Mouse (Mus musculus): Measurements from ENCODE around the gene Fbxl17.

Gene Fbxl17

DNA sequence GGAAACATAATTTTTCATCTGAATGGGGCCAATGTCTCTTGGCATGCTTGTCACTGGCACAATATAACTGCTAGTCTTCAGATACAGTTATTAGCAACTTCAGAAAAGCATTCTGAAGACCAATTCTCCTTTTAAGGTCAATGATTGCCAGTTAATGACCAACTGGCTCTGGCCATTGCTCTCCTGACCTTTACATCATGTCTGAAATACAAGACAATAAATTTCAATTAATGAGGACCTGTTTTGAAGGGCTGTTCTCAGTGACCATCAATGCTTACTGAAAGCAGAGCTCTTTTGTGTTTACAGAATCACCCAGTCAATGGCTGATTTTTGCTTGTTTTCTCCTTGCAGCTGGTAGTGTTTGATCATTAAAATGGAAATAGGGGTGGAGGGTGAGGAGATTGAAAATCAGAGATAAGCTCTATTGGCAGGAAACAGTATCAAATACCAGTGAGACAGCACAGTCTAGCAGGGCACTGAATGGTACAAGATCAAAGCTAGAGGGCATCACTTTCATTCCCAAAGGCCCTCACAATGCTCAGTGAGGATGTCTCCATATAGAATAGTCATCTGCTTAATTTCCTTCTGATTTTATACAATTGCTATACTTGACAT lies 95.9 kb downstream of the Fbxl17 start:
- DNase-seq (ENCODE audit: low read depth, low spot score) = no peak

DNA sequence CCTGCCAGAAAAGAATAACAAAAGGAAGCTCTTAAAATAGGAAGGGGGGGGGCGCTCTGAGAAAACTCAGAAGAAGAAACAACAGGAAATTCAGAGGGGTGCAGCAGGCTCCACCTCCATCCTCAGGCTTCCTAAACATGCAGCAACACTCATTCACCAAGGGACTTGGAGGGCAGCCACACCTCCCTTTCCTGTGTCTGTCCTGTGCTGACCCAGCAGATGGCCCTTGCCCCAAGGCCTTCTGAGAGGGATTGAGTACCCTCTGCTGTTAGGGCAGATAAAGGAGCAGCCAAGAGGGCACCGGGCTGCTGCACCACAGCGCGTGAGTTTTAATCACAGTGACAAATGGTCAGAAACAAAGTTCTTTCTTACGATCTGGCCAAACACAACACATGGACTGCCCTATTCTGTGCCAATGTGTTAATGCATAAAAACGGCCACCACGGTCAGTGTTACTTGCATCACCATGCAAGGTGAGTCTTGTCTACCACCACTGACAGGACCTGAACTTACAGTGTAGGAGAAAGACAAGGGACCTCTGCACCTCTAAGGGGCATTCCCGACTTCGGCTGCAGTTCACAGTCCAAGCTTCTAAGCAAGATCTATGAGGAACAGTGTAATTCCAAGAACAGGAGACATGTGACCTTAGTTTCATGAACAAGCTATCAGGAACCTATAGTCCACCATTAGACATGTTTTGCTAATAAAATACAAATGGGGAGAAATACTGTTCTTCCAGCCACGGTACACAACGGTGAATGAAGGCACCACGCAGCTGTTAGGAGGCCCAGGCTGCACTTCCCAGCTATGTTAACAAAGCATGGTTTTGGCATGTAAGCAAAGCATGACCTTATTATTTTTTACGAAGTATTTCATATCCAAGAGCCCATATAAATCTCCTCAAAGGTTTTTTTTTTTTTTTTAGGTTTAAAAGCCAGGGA lies 96.8 kb downstream of the Fbxl17 start:
- peak; percentile 34 for DNase-seq (ENCODE audit: low read depth, low spot score)

- DNase-seq (ENCODE audit: low read depth, low spot score) = no peak
Measured at GRCm38 (mm10) chr17:63402170-63402569, 97.6 kb downstream of the Fbxl17 start.

DNA sequence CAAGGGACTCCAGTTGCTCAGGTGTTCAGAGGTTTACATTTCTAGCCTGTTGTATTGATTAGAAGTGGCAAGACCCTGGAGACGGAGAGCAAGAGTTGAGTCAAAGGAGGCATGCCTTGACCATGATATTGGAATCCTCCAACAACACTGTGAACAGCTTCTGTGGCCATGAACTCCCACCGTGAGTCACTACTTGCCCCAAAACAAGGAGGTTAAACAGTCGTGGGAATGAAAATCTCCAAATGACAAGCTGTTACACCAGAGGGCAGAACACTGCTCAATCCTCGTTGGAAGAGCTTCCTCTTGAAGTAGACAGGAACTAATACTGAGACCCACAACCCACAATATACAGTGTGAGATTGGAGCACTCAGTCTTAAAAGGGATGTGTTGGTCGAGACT lies 99.2 kb downstream of the Fbxl17 start:
- DNase-seq (ENCODE audit: low read depth, low spot score) = no peak

GRCm38 (mm10) chr17:63399816-63400215 lies 100.0 kb downstream of the Fbxl17 start:
- DNase-seq (ENCODE audit: low read depth, low spot score) = no peak

GRCm38 (mm10) chr17:63391506-63391905 lies 108.3 kb downstream of the Fbxl17 start:
- DNase-seq (ENCODE audit: low read depth, low spot score) = no peak

DNA sequence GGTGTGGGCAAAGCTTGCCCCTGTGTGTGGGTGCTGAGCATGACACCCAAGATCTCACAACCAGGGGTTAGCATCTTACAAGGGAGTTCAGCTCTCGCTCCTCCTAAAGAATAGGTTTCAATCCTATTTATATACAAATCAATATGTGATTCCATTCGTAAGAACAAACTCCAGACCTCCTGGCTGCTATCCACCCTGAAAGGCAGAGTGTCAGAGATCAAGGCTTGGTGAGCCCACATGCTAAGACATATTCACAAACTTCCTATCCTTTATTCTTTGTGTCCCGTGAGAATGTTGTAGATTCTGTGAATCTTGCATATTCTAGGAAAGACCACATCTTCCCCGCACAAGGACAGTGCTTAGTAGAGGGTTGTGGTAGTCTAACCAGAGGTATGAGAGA lies 108.9 kb downstream of the Fbxl17 start:
- no peak for DNase-seq (ENCODE audit: low read depth, low spot score)

DNA sequence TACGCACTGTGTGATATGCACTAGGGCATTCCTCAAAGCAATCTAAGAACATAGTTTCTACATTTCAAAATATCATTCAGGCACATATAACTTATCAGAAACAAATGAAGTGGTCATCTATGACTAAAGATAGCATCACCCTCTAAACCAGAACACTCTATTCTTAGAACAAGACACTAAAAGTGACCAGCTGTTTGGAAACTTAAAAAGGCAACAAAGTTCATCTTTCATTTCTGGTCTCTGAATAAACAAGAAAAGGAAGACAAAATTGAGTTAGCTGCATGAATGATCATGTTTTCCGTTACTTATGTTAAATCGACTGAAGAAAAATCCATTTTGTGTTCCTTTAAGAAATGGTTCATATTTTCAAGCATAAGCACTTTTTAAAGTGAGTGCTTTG lies 128.8 kb downstream of the Fbxl17 start:
- DNase-seq (ENCODE audit: low read depth, low spot score) = no peak

- DNase-seq (ENCODE audit: low read depth, low spot score) = no peak
Measured at GRCm38 (mm10) chr17:63369631-63370310, 130.0 kb downstream of the Fbxl17 start.

- no peak for DNase-seq (ENCODE audit: low read depth, low spot score)
Measured at GRCm38 (mm10) chr17:63367476-63367875, 132.3 kb downstream of the Fbxl17 start.

DNA sequence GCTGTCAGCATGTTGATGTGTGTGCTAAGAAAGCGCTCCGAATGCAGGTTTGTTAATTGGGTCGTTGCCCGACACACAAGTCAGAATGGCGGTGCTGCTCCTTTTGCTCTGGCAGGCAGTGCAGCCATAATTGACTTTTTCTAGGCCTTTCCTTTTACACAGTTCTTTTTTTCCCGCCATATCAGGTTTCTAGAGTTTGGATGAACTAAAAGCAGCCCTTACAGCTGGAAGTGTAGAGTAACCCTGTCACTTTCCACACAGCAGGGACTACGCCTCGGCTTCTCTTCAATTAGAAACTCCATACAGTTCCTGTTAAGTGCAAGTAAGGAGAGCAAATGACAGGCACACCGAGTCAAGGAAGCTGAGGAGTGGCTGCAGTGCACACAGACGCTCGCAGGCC lies 133.8 kb downstream of the Fbxl17 start:
- DNase-seq (ENCODE audit: low read depth, low spot score) = peak; percentile 45

- no peak for DNase-seq (ENCODE audit: low read depth, low spot score)
Measured at GRCm38 (mm10) chr17:63364605-63365004, 135.2 kb downstream of the Fbxl17 start.

DNA sequence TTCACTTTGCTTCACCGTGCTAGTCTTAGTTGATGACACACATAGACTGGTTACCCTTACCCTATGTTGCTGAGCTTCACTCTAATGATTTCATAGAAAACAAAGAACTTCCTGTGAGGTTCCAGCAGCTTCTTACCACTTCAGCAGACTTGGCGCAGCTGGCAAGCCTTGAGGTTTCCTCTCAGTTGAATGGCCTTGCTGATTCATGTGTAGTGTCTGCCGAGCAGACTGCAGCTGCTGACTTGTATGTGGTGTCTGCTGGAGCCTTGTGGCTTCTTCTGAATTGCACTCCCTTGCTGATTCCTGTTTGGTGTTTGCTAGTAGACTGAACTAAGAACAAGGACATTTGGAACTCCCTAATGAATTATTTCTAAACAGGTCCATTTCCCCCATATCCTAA lies 137.6 kb downstream of the Fbxl17 start:
- DNase-seq (ENCODE audit: low read depth, low spot score) = peak; percentile 31

DNA sequence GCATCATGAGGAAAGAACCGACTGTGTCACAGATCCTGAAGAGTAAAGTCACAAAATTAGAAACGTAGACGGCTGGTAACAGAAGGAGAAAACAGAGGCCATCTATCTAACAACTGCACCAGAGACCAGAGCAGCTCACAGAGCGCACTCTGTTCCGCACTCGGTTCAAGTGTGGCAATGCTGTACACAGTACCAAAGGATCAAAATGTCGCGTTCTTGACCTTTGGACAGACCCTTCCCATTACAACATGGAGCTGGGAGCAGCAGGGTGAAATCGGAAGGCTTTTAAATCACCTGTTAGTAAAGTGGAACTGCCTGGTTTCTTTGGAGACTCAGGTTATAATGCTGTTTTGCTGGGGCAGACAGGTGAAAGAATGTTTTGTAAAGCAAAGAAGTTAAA lies 138.1 kb downstream of the Fbxl17 start:
- no peak for DNase-seq (ENCODE audit: low read depth, low spot score)

- no peak for DNase-seq (ENCODE audit: low read depth, low spot score)
Measured at GRCm38 (mm10) chr17:63358837-63359236, 141.0 kb downstream of the Fbxl17 start.

DNA sequence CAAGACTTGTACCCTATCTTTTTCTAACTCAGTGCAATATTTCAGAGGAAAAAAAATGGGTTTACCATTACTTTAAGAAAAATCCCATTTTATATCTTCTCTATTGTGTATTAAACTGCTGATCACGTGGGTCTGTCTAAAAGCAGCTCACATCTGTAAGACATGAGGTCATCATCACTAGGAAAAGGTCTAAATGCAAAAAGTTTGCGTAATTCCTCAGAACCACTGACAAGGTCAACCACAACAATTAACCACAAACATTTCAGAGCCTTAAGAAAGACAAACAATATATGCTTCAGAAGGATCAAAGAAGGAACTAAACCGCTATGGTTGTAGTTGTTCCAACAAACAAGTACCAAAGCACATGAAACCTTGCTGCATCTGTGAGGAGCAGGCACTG lies 143.6 kb downstream of the Fbxl17 start:
- no peak for DNase-seq (ENCODE audit: low read depth, low spot score)

- no peak for DNase-seq (ENCODE audit: low read depth, low spot score)
Measured at GRCm38 (mm10) chr17:63352634-63353195, 147.1 kb downstream of the Fbxl17 start.

DNA sequence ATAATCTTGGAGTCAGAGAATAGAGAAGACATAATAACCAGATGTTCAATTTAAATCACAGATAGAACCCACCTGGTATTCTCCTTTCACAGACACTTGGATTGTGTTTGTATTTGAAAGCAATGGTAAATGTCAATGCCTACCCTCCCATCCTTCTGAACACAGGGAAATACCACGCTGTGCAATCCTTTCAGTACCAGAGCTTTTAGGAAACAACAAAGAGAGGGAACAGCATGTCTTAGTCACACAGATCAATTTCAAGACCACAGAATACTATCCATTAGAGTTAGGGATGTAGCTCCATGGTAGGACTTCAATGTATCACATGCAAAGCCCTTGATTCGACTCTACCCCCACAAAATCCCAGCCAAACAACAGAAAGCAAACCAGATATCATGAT lies 148.1 kb downstream of the Fbxl17 start:
- no peak for DNase-seq (ENCODE audit: low read depth, low spot score)

DNA sequence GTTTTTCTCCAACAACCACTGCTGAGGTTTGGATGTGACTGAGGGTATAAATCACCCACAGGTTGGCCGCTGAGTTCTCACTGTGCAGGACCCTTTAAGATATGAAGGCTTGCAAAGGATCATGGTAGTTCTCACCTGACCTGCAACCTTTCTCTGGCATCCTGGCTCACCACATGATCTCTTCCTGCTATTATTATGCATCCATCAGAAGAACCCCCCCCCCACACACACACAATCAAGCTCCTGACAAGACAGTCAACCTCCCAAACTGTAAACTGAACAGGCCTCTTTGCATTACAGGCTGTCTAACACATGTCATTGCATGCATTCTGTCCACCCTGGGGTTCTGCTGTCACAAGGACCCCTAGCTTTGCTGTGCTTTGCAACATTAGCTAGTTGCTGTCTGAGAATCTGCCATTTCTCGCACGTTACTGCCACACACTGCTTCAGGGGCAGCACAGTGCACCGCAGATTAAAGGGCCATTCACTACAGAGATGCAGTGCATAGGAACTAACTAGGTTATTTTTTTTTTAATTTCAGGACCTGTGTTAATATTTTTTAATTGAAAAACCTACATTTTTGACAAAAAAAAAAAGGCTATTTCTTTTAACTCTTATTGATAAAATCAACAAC lies 148.8 kb downstream of the Fbxl17 start:
- no peak for DNase-seq (ENCODE audit: low read depth, low spot score)

DNA sequence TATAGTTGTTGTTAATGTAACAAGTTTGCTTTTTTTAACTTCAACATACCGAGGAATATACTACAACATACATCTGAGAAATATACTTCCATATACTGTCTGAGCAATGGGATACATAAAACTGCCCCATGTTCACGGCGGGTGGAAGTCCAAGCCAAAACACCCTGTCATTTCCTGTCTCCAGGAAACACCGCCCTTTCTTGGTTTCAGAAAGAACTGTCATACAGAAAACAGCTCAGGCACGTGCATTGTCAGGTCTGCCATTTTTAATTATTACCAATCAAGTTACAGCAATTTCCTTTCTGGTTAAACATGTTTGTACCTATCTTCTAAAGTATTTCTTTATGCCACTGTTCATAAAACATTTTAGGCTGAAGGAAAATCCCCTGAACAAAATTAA lies 155.7 kb downstream of the Fbxl17 start:
- no peak for DNase-seq (ENCODE audit: low read depth, low spot score)

- no peak for DNase-seq (ENCODE audit: low read depth, low spot score)
Measured at GRCm38 (mm10) chr17:63343076-63343475, 156.7 kb downstream of the Fbxl17 start.

DNA sequence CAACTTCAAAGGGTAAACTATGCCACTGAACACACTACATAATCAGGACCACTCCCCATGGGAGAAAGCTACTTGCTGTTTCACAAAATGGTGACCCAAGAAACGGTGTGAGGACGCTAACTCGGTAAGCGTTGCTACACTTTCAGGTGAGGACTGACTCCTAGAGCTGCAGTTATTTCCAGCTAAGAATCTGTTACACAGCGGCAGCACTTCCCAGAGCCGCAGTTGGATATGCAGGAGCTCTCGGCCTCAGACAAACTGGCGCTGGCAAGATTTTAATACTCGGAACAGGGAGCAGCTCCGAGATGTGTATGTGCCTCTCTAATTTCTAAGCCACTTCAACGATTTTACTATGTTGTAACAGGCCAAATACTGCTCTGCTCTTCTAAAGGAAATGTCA lies 157.4 kb downstream of the Fbxl17 start:
- peak; percentile 30 for DNase-seq (ENCODE audit: low read depth, low spot score)
